Mouse (Mus musculus): ENCODE measurements around the gene Lrrn1.

DNA sequence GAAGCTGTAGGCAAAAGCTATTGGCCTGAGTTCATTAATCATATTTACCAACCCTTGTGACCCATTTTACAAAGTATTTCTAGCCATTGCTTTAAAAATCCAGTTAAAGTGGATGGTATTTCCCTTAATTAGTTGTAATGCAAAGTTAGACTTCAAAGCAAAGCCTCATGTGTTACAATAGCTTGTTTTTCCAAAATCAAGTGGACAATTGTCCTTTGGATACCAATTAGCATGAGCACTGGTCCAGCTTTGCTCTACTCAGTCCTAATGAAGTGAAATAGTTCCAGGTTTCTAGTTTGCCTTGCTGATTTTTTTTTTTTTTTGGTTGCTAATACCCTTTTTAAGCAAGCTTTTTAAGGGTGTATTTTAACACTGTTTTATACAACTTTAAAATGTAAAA is 75.6 kb downstream of the Lrrn1 start:
- TF ChIP-seq SRF (IDR thresholded peaks at IDR 0.05; ENCODE audit: control insufficient read depth, insufficient read length, low read depth) (no peak), POLR2A (IDR thresholded peaks at IDR 0.05; ENCODE audit: insufficient read length, low read depth) (no peak), MAX (IDR thresholded peaks at IDR 0.05; ENCODE audit: low read depth) (no peak), E2F4 (IDR thresholded peaks at IDR 0.05; ENCODE audit: insufficient read depth) (no peak), MYOD1 (IDR thresholded peaks at IDR 0.05; ENCODE audit: control insufficient read depth in 1 of 3, insufficient read length in 2 of 3, low read depth in 2 of 3) (no peak), POLR2AphosphoS2 (IDR thresholded peaks at IDR 0.05; ENCODE audit: insufficient read length, low read depth) (no peak), USF1 (IDR thresholded peaks at IDR 0.05; ENCODE audit: low read depth) (no peak), TCF3 (IDR thresholded peaks at IDR 0.05; ENCODE audit: insufficient read length, low read depth) (no peak)
